Mouse (Mus musculus) stomach, embryonic 14.5 days (tissue): ENCODE results near the gene Gstz1. TPM values are rescaled to one million over a fixed set of nuclear protein-coding genes. Genes with fewer than 3 reads are reported as not detected.

Source experiments
- ATAC-seq: fragments of 200-750 bp; cut with Nextera tagmentation; 2 replicates; pipeline ENCODE4 v1.8.0; 2017; ENCODE audit warnings: low read depth, moderate TSS enrichment; ENCODE audit not compliant: insufficient number of reproducible peaks, insufficient read depth, low FRiP score
- H3K27ac ChIP-seq: fragments of 300-500 bp; sonication (generic); 2 replicates; pipeline ENCODE4 v1.5.1; 2014; ENCODE audit warnings: mild to moderate bottlenecking, low read length, moderate library complexity, mixed read lengths
- H3K27me3 ChIP-seq: fragments of 300-500 bp; sonication (generic); 2 replicates; pipeline ENCODE4 v1.6.1; 2014; ENCODE audit warnings: low read length, control low read depth, mixed read lengths; ENCODE audit not compliant: control insufficient read depth, insufficient read depth
- H3K36me3 ChIP-seq: fragments of 300-500 bp; sonication (generic); 2 replicates; pipeline ENCODE4 v1.6.1; 2014; ENCODE audit warnings: mild to moderate bottlenecking, control low read depth, low read length, moderate library complexity, mixed read lengths; ENCODE audit not compliant: control insufficient read depth, insufficient read depth
- H3K4me1 ChIP-seq: fragments of 300-500 bp; sonication (generic); 2 replicates; pipeline ENCODE4 v1.6.1; 2014; ENCODE audit warnings: low read length, control low read depth, mixed read lengths; ENCODE audit not compliant: control insufficient read depth, insufficient read depth
- H3K4me2 ChIP-seq: fragments of 300-500 bp; sonication (generic); replicated peaks from 2 replicates; pipeline ENCODE4 v1.6.1; 2014; ENCODE audit warnings: low read depth, low read length, control low read depth
- H3K4me3 ChIP-seq: fragments of 300-500 bp; sonication (generic); 2 replicates; pipeline ENCODE4 v1.5.1; 2014; ENCODE audit warnings: low read depth, low read length, control low read depth
- H3K9ac ChIP-seq: fragments of 300-500 bp; sonication (generic); replicated peaks from 2 replicates; pipeline ENCODE4 v1.6.1; 2014; ENCODE audit warnings: low read depth, mild to moderate bottlenecking, control low read depth, low read length, moderate library complexity, mixed read lengths
- H3K9me3 ChIP-seq: fragments of 300-500 bp; sonication (generic); 2 replicates; pipeline ENCODE4 v1.6.1; 2016; ENCODE audit warnings: low read depth, low read length, control low read depth; ENCODE audit not compliant: control insufficient read depth
- WGBS: fragments of 180-500 bp; shearing (Covaris S2); extraction: QIAGEN DNeasy Blood & Tissue Kit; methylation state at CpG from one replicate; pipeline ENCODE4 v1.1.7; 2014; 5-methylcytosine and 5-hydroxymethylcytosine counted together
- polyA plus RNA-seq: library from polyadenylated mRNA; unstranded; fragments of >200 nt; fragmentation: Nextera tagmentation; extraction: Ambion mirVana; gene quantifications from 2 replicates; pipeline ENCODE4 v1.2.1, GENCODE M21; 2014

The Gstz1 gene
- polyA plus RNA-seq, 1 experiment from 2014 or later = 48.0 TPM

- Histone ChIP-seq H3K9ac (no peak overlapping the region), H3K27ac (no peak overlapping the region), H3K27me3 (no peaks in the 10 kb centered on the region), H3K4me3 (no peak overlapping the region), H3K36me3 (peaks cover 9% of the 10 kb centered on the region), H3K4me1 (no peaks in the 10 kb centered on the region), H3K9me3 (no peaks in the 10 kb centered on the region), H3K4me2 (no peak overlapping the region)
- 95% methylated on average over 4 of the region's 4 CpGs for WGBS
- ATAC-seq = no peak
Observed at GRCm38 (mm10) chr12:87130224-87130623, 16.7 kb upstream of the Gstz1 start.

- 60% methylated on average over 2 of the region's 2 CpGs for WGBS
Observed at GRCm38 (mm10) chr12:87131181-87131580, 15.8 kb upstream of the Gstz1 start.

GRCm38 (mm10) chr12:87131619-87132018 lies 15.3 kb upstream of the Gstz1 start:
- Histone ChIP-seq H3K9me3 (no peaks in the 10 kb centered on the region), H3K27ac (no peak overlapping the region), H3K4me2 (no peak overlapping the region), H3K9ac (no peak overlapping the region), H3K4me3 (no peak overlapping the region), H3K27me3 (no peaks in the 10 kb centered on the region), H3K36me3 (peaks cover 6% of the 10 kb centered on the region), H3K4me1 (no peaks in the 10 kb centered on the region)
- no peak for ATAC-seq
- 59% methylated on average over 3 of the region's 3 CpGs for WGBS

More at GRCm38 (mm10) chr12:87131181-87131580, 15.8 kb upstream of the Gstz1 start:
- Histone ChIP-seq H3K36me3 (peaks cover 9% of the 10 kb centered on the region), H3K9ac (no peak overlapping the region), H3K27ac (no peak overlapping the region), H3K9me3 (no peaks in the 10 kb centered on the region), H3K4me2 (no peak overlapping the region), H3K4me3 (no peak overlapping the region), H3K4me1 (no peaks in the 10 kb centered on the region), H3K27me3 (no peaks in the 10 kb centered on the region)
- ATAC-seq = no peak

GRCm38 (mm10) chr12:87132210-87132609 lies 14.8 kb upstream of the Gstz1 start:
- Histone ChIP-seq H3K36me3 (peaks cover 6% of the 10 kb centered on the region), H3K4me2 (no peak overlapping the region), H3K27me3 (no peaks in the 10 kb centered on the region), H3K4me3 (no peak overlapping the region), H3K27ac (no peak overlapping the region), H3K9ac (no peak overlapping the region), H3K9me3 (no peaks in the 10 kb centered on the region), H3K4me1 (no peaks in the 10 kb centered on the region)
- 89% methylated on average over 6 of the region's 6 CpGs for WGBS
- ATAC-seq = no peak

- no peaks in the 10 kb centered on the region for H3K9me3 ChIP-seq
- WGBS = 90% methylated on average over 9 of the region's 9 CpGs
- H3K4me1 ChIP-seq = no peaks in the 10 kb centered on the region
- no peak overlapping the region for H3K4me2 ChIP-seq
- H3K27ac ChIP-seq = no peak overlapping the region
- peaks cover 10% of the 10 kb centered on the region for H3K36me3 ChIP-seq
- ATAC-seq = no peak
- no peak overlapping the region for H3K9ac ChIP-seq
- H3K4me3 ChIP-seq = no peak overlapping the region
- no peaks in the 10 kb centered on the region for H3K27me3 ChIP-seq
Observed at GRCm38 (mm10) chr12:87132784-87133183, 14.2 kb upstream of the Gstz1 start.

GRCm38 (mm10) chr12:87137439-87138341 lies 9.3 kb upstream of the Gstz1 start:
- no peak overlapping the region for H3K9ac ChIP-seq
- WGBS = 85% methylated on average over 15 of the region's 15 CpGs
- H3K4me2 ChIP-seq = no peak overlapping the region
- no peaks in the 10 kb centered on the region for H3K9me3 ChIP-seq
- no peak overlapping the region for H3K27ac ChIP-seq
- no peaks in the 10 kb centered on the region for H3K27me3 ChIP-seq
- H3K36me3 ChIP-seq = peaks cover 11% of the 10 kb centered on the region
- H3K4me3 ChIP-seq = no peak overlapping the region
- no peak for ATAC-seq
- H3K4me1 ChIP-seq = no peaks in the 10 kb centered on the region

GRCm38 (mm10) chr12:87138342-87138701 lies 8.6 kb upstream of the Gstz1 start:
- no peak overlapping the region for H3K27ac ChIP-seq
- ATAC-seq = no peak
- H3K36me3 ChIP-seq = peaks cover 9% of the 10 kb centered on the region
- no peak overlapping the region for H3K4me2 ChIP-seq
- H3K4me3 ChIP-seq = no peak overlapping the region
- no peaks in the 10 kb centered on the region for H3K27me3 ChIP-seq
- no peaks in the 10 kb centered on the region for H3K4me1 ChIP-seq
- H3K9ac ChIP-seq = no peak overlapping the region
- WGBS = 83% methylated on average over 2 of the region's 2 CpGs
- H3K9me3 ChIP-seq = no peaks in the 10 kb centered on the region

GRCm38 (mm10) chr12:87138768-87139167 lies 8.2 kb upstream of the Gstz1 start:
- H3K36me3 ChIP-seq = peaks cover 5% of the 10 kb centered on the region; the same call in 1 of the 2 replicates
- no peak overlapping the region for H3K4me2 ChIP-seq
- WGBS = 79% methylated on average over 2 of the region's 2 CpGs
- no peaks in the 10 kb centered on the region for H3K4me1 ChIP-seq
- no peak overlapping the region for H3K4me3 ChIP-seq
- ATAC-seq = no peak
- no peaks in the 10 kb centered on the region for H3K9me3 ChIP-seq
- no peak overlapping the region for H3K9ac ChIP-seq
- no peak overlapping the region for H3K27ac ChIP-seq
- H3K27me3 ChIP-seq = no peaks in the 10 kb centered on the region
